Mouse (Mus musculus) testis, adult 2 months (tissue): Measurements from ENCODE around the gene Bach1. TPM values are rescaled to one million over a fixed set of nuclear protein-coding genes. Genes with fewer than 3 reads are reported as not detected.

Experiments used
- H3K27ac ChIP-seq: fragments of 200-500 bp; 2 replicates; pipeline ENCODE4 v1.5.1; 2012; ENCODE audit warnings: low read depth, low read length; ENCODE audit not compliant: control insufficient read depth, insufficient read depth
- H3K27me3 ChIP-seq: fragments of 200-500 bp; 2 replicates; pipeline ENCODE4 v1.6.1; 2012; ENCODE audit warnings: mild to moderate bottlenecking, low read length, moderate library complexity; ENCODE audit not compliant: control insufficient read depth, insufficient read depth
- H3K36me3 ChIP-seq: fragments of 200-500 bp; 2 replicates; pipeline ENCODE4 v1.6.1; 2012; ENCODE audit warnings: mild to moderate bottlenecking, low read length; ENCODE audit not compliant: control insufficient read depth, insufficient read depth
- H3K4me1 ChIP-seq: fragments of 200-500 bp; 2 replicates; pipeline ENCODE4 v1.6.1; 2012; ENCODE audit warnings: low read length; ENCODE audit not compliant: control insufficient read depth, insufficient read depth
- H3K4me3 ChIP-seq: fragments of 200-500 bp; 2 replicates; pipeline ENCODE4 v1.5.1; 2012; ENCODE audit warnings: low read depth, mild to moderate bottlenecking, low read length, moderate library complexity, mixed read lengths; ENCODE audit not compliant: control insufficient read depth
- CTCF ChIP-seq: fragments of 200-500 bp; IDR thresholded peaks from 2 replicates; pipeline ENCODE4 v1.5.1; 2012; ENCODE audit warnings: low read depth, mild to moderate bottlenecking, inconsistent platforms, low read length, moderate library complexity; ENCODE audit not compliant: control insufficient read depth, insufficient read depth, insufficient replicate concordance
- POLR2A ChIP-seq: fragments of 200-500 bp; IDR thresholded peaks from 2 replicates; pipeline ENCODE4 v1.6.1; 2012; ENCODE audit warnings: low read depth, mild to moderate bottlenecking, inconsistent platforms, low read length, moderate library complexity; ENCODE audit not compliant: control insufficient read depth
- polyA plus RNA-seq: library from polyadenylated mRNA; depleted of rRNA; stranded (reverse); fragments of >200 nt; gene quantifications from 2 replicates; pipeline ENCODE4 v1.2.3, GENCODE M21; 2012; rRNA removed

Gene Bach1
- 1.0 and 1.7 TPM in 2 replicates for polyA plus RNA-seq

DNA sequence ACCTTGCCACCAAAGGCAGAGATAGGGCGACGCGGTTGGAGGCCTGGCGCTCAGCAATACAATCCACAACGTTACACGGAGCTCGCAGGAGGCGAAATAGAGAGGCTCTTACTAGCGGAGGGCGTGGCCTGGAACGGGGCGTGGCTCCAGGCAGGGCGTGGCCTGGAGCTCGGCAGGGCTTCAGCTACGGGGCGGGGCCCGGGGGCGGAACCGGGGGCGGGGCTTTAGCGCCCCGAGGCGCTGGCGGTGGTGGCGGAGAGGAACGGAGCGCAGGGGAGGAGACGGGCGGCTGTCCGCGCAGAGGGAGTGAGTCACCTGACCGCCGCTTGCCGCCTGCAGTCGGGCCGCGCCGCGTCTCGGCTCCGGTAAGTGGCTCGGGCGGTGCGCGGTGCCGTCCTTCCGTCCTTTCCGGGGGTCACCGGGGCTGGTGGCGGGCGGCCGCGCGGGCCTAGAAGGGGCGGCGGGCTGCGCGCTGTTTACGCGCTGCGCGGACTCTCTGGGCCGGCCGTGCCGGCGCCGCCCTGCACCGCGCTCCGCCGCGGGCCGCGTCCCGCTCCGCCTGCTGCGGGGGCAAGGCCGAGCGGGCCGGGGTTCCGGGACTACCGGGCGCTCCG lies at the start of gene Bach1:
Bach1 (plus strand) TSS at position 254 of the 614 bp plus-strand sequence.
- H3K27ac ChIP-seq: peak within 1 kb of the TSS; percentile 69
- TF ChIP-seq CTCF (no peak), POLR2A (peak; percentile 74)
- no peaks in the 10 kb centered on the region for H3K36me3 ChIP-seq

DNA sequence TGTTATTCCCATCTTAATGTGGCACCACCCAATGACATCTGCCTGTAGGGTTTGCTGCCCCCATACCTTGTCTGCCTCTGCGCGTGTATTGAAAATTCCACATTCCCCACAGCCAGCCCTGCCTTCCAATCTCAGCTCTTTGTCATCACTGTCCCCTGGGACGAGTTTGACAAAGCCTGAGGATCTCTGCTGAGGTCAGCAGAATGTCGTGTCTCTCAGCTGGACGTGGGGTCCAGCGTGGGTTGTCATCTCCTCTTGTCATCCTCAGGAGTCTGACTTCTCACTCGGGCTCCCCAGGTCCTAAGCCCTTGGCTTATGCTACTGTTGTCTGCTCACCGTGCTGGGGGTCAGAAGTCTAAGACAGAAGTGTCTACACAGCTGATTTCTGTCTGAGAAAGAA lies 46.4 kb upstream of the Bach1 start:
- H3K27ac ChIP-seq: no peak overlapping the region
- H3K4me3 ChIP-seq: no peak overlapping the region
- H3K4me1 ChIP-seq: no peaks in the 10 kb centered on the region
- H3K27me3 ChIP-seq: no peaks in the 10 kb centered on the region
- TF ChIP-seq POLR2A (no peak), CTCF (no peak)
- no peaks in the 10 kb centered on the region for H3K36me3 ChIP-seq

More for the DNA sequence above, at the start of gene Bach1:
- no peaks in the 10 kb centered on the region for H3K27me3 ChIP-seq
- H3K4me1 ChIP-seq: peaks cover 12% of the 10 kb centered on the region
- H3K4me3 ChIP-seq: peak within 1 kb of the TSS; percentile 90

DNA sequence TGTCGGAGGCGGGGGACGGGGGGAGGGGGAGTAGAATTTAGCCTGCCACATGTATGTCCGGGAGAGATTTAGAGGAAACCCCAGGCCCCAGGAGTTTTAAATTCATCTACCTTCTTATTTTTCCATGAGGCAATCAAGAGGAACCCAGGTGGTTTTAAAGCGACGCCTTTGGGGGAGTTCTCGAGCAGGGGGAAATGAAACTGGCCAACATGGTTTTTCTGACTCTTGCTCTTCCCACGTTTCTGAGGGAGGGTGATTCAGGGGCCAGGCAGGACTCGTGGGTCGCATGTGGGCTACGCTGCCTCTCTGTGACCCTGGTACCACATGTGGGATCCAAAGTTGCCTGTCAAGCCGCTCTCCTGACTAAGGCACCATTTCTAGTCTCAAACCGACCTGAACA lies 45.8 kb upstream of the Bach1 start:
- no peaks in the 10 kb centered on the region for H3K36me3 ChIP-seq
- H3K27ac ChIP-seq: no peak overlapping the region
- H3K4me3 ChIP-seq: no peak overlapping the region
- H3K27me3 ChIP-seq: no peaks in the 10 kb centered on the region
- H3K4me1 ChIP-seq: no peaks in the 10 kb centered on the region
- TF ChIP-seq CTCF (no peak), POLR2A (no peak)

DNA sequence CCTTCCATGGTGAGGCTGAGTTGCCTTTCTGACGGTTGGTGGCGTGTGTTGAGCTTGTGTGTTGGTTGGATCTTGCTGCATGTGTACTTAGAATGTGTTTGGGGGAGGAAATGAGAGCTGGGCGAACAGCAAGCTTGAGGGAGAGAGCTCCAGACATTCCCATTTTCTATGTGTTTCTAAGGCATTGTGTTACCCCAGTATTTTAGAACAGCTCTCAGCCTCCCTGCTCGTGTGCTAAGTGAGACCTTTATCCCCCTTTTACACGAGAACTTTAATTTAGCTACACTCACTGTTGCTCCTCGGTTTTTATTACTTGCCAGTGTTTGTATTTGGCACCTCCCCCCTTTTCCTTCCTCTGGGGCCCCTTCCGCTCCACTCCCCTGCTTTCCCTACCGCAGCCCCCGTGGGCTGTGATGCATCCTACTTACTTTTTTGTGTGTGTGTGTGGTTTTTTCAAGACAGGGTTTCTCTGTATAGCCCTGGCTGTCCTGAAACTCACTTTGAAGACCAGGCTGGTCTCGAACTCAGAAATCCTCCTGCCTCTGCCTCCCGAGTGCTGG lies 44.6 kb upstream of the Bach1 start:
- Histone ChIP-seq H3K27ac (no peak overlapping the region), H3K4me3 (no peak overlapping the region), H3K36me3 (no peaks in the 10 kb centered on the region), H3K4me1 (no peaks in the 10 kb centered on the region), H3K27me3 (no peaks in the 10 kb centered on the region)
- TF ChIP-seq POLR2A: no peak
- TF ChIP-seq CTCF: no peak

DNA sequence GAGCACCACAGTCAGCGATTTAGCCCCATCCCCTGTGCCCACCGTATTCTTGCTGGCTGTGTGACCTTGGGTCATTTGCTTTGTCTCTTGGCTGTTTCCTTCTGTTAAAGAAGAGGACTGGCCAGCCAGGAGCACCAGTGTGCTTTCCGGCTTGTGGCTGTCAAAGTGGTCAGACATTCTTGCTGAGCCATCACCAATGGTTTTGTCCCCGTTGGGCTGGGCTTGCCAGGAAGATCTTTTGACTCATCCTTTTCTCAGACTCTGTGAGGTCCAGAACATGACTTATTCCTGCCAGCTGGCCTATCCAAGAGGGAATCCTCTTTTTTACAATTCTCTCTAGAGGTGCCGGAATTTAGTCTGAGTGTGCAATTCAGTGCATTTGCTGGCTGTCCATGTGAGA lies 43.7 kb upstream of the Bach1 start:
- TF ChIP-seq POLR2A (no peak), CTCF (no peak)
- Histone ChIP-seq H3K27ac (no peak overlapping the region), H3K4me1 (no peaks in the 10 kb centered on the region), H3K36me3 (no peaks in the 10 kb centered on the region), H3K4me3 (no peak overlapping the region), H3K27me3 (no peaks in the 10 kb centered on the region)

DNA sequence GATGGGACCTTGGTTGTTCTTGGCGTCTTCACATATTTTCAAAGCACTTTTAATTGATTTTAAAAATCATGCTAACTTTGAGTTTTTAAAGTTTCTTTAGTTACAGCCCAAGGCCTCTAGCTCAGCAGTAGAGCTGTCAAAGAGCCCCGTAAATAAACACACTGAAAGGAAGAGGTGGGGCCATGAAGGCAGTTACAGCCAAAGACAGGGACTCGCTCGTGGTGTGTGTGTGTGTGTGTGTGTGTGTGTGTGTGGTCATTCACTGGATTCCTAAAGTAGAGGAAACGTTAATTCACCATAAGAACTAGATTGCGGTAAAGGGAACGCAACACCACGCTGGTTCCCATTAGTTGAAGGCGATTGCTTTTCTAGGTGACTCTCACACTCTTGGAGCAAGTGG lies 43.2 kb upstream of the Bach1 start:
- no peak for TF ChIP-seq POLR2A
- TF ChIP-seq CTCF: no peak
- Histone ChIP-seq H3K4me3 (no peak overlapping the region), H3K4me1 (no peaks in the 10 kb centered on the region), H3K36me3 (no peaks in the 10 kb centered on the region), H3K27ac (no peak overlapping the region), H3K27me3 (no peaks in the 10 kb centered on the region)

DNA sequence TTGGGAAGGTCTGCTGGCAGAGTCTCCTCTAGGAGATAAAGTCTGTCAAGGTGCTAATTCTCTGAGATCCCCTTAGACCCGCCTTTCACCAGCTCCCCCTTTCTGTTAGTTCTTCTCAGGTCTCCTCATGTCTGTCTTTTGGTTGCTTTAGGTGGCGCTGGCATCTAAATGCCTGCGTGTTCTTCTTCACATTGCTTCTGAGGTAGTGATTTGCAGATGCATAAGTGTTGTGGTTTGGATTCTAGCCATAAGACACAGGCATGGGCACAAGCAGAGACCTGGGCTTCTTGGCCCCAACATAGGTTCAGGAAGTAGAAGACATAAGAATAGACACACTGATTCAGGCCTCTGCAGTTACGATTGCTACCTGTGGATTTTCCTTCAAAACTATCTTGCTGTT lies 42.0 kb upstream of the Bach1 start:
- TF ChIP-seq CTCF (no peak), POLR2A (no peak)

DNA sequence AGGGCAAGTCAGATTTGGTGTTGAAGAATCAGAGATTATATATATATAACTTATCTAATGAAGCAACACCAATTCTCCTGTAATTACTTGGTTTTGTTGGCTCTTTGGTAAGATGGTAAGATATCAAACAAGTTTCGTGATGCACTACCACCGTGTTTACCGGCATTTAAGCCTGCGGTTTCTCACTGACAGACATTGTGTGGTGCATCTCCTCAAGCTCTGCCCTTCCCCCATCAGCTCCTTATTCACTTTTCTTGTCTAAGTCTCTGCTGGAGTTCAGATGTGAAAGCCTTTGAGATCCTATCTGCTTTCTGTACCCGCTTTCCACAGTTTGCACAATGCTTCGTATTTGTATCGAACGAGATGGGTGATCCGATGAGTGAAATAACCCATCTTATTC lies 41.5 kb upstream of the Bach1 start:
- Histone ChIP-seq H3K4me1 (peaks cover 3% of the 10 kb centered on the region), H3K4me3 (no peak overlapping the region), H3K27me3 (no peaks in the 10 kb centered on the region), H3K27ac (no peak overlapping the region), H3K36me3 (no peaks in the 10 kb centered on the region)
- TF ChIP-seq POLR2A: no peak
- TF ChIP-seq CTCF: no peak

More for the DNA sequence above, 42.0 kb upstream of the Bach1 start:
- Histone ChIP-seq H3K4me3 (no peak overlapping the region), H3K27ac (no peak overlapping the region), H3K27me3 (no peaks in the 10 kb centered on the region), H3K36me3 (no peaks in the 10 kb centered on the region), H3K4me1 (peaks cover 3% of the 10 kb centered on the region)
